Mouse (Mus musculus): ENCODE results near the gene Mapk6. TPM values are rescaled to one million over a fixed set of nuclear protein-coding genes. Genes with fewer than 3 reads are reported as not detected.
A peak's percentile ranks its signal among the peaks of the same experiment; 100 is the strongest.

Gene Mapk6
- total and polyA plus RNA-seq, 3 experiments: 7.6 to 49.2 (median 49.2) TPM

- DNase-seq (ENCODE audit: low spot score): peak; percentile 57
- peaks cover 63% of the 10 kb centered on the region for H3K4me1 ChIP-seq (ENCODE audit: insufficient read depth, low read depth, low read length)
These were observed 2.0 kb downstream of the Mapk6 start for GRCm38 (mm10) chr9:75407803-75408202.

GRCm38 (mm10) chr9:75406121-75406520 is 3.7 kb downstream of the Mapk6 start:
- Histone ChIP-seq H3K4me1 (ENCODE audit: insufficient read depth, low read depth, low read length) (peaks cover 61% of the 10 kb centered on the region), H3K9me3 (replicated peaks) (no peaks in the 10 kb centered on the region), H3K36me3 (replicated peaks) (peaks cover 30% of the 10 kb centered on the region), H3K4me3 (ENCODE audit: low read depth, low read length) (no peak overlapping the region), H3K27me3 (ENCODE audit: insufficient read depth, low read length) (no peaks in the 10 kb centered on the region)
- no peak for DNase-seq (ENCODE audit: low spot score)
- no peak for ATAC-seq (ENCODE audit: extremely low read depth, insufficient number of reproducible peaks, low FRiP score, poor library complexity, severe bottlenecking)
- TF ChIP-seq POLR2AphosphoS5 (IDR thresholded peaks at IDR 0.05; ENCODE audit: insufficient replicate concordance, low read depth, low read length): no peak
- TF ChIP-seq GATA1 (IDR thresholded peaks at IDR 0.05; ENCODE audit: borderline replicate concordance, low read length): no peak
- TF ChIP-seq CTCF (IDR thresholded peaks at IDR 0.05; ENCODE audit: low read depth, low read length): no peak
- TF ChIP-seq GATA2 (IDR thresholded peaks at IDR 0.05; ENCODE audit: borderline replicate concordance, low read depth, low read length): no peak
- TF ChIP-seq TAL1 (conservative IDR thresholded peaks at IDR 0.05; ENCODE audit: low read depth, low read length): no peak

More at GRCm38 (mm10) chr9:75407803-75408202, 2.0 kb downstream of the Mapk6 start:
- Histone ChIP-seq H3K9me3 (replicated peaks) (no peaks in the 10 kb centered on the region), H3K27me3 (ENCODE audit: insufficient read depth, low read length) (no peaks in the 10 kb centered on the region), H3K36me3 (replicated peaks) (peaks cover 19% of the 10 kb centered on the region), H3K4me3 (ENCODE audit: low read depth, low read length) (peak overlapping the region; percentile 57; the same call in 1 of the 2 replicates)
- TF ChIP-seq POLR2AphosphoS5 (IDR thresholded peaks at IDR 0.05; ENCODE audit: insufficient replicate concordance, low read depth, low read length): no peak
- no peak for TF ChIP-seq TAL1 (conservative IDR thresholded peaks at IDR 0.05; ENCODE audit: low read depth, low read length)
- no peak for TF ChIP-seq GATA2 (IDR thresholded peaks at IDR 0.05; ENCODE audit: borderline replicate concordance, low read depth, low read length)
- peak; percentile 56 for ATAC-seq (ENCODE audit: extremely low read depth, insufficient number of reproducible peaks, low FRiP score, poor library complexity, severe bottlenecking)

GRCm38 (mm10) chr9:75403520-75403919 is 6.3 kb downstream of the Mapk6 start:
- H3K27me3 ChIP-seq (ENCODE audit: insufficient read depth, low read length): no peaks in the 10 kb centered on the region
- H3K4me1 ChIP-seq (ENCODE audit: insufficient read depth, low read depth, low read length): peaks cover 56% of the 10 kb centered on the region
- no peak for TF ChIP-seq CTCF (IDR thresholded peaks at IDR 0.05; ENCODE audit: low read depth, low read length)
- no peak for TF ChIP-seq TAL1 (conservative IDR thresholded peaks at IDR 0.05; ENCODE audit: low read depth, low read length)
- no peak for TF ChIP-seq POLR2AphosphoS5 (IDR thresholded peaks at IDR 0.05; ENCODE audit: insufficient replicate concordance, low read depth, low read length)
- DNase-seq (ENCODE audit: low spot score) (no peak), ATAC-seq (ENCODE audit: extremely low read depth, insufficient number of reproducible peaks, low FRiP score, poor library complexity, severe bottlenecking) (no peak)
- no peaks in the 10 kb centered on the region for H3K9me3 ChIP-seq (replicated peaks)
- H3K36me3 ChIP-seq (replicated peaks): peaks cover 47% of the 10 kb centered on the region
- no peak overlapping the region for H3K4me3 ChIP-seq (ENCODE audit: low read depth, low read length)

- TF ChIP-seq CTCF (IDR thresholded peaks at IDR 0.05; ENCODE audit: low read depth, low read length) (no peak), GATA1 (IDR thresholded peaks at IDR 0.05; ENCODE audit: borderline replicate concordance, low read length) (no peak), TAL1 (conservative IDR thresholded peaks at IDR 0.05; ENCODE audit: low read depth, low read length) (no peak), POLR2AphosphoS5 (IDR thresholded peaks at IDR 0.05; ENCODE audit: insufficient replicate concordance, low read depth, low read length) (no peak)
- 0 out of 2 replicates have a peak, but pooled peaks have one; percentile 50 for ATAC-seq (ENCODE audit: extremely low read depth, insufficient number of reproducible peaks, low FRiP score, poor library complexity, severe bottlenecking)
- H3K9me3 ChIP-seq (replicated peaks): no peaks in the 10 kb centered on the region
- H3K4me1 ChIP-seq (ENCODE audit: insufficient read depth, low read depth, low read length): peaks cover 53% of the 10 kb centered on the region
- H3K36me3 ChIP-seq (replicated peaks): peaks cover 58% of the 10 kb centered on the region
- no peaks in the 10 kb centered on the region for H3K27me3 ChIP-seq (ENCODE audit: insufficient read depth, low read length)
- H3K4me3 ChIP-seq (ENCODE audit: low read depth, low read length): peak overlapping the region; percentile 22; the same call in 1 of the 2 replicates
- no peak for DNase-seq (ENCODE audit: low spot score)
These were observed 8.0 kb downstream of the Mapk6 start for GRCm38 (mm10) chr9:75401593-75402504.

GRCm38 (mm10) chr9:75400639-75401038 is 9.2 kb downstream of the Mapk6 start:
- no peaks in the 10 kb centered on the region for H3K27me3 ChIP-seq (ENCODE audit: insufficient read depth, low read length)
- no peak for TF ChIP-seq GATA1 (IDR thresholded peaks at IDR 0.05; ENCODE audit: borderline replicate concordance, low read length)
- no peak for TF ChIP-seq CTCF (IDR thresholded peaks at IDR 0.05; ENCODE audit: low read depth, low read length)
- TF ChIP-seq GATA2 (IDR thresholded peaks at IDR 0.05; ENCODE audit: borderline replicate concordance, low read depth, low read length): no peak
- no peak for TF ChIP-seq TAL1 (conservative IDR thresholded peaks at IDR 0.05; ENCODE audit: low read depth, low read length)
- TF ChIP-seq POLR2AphosphoS5 (IDR thresholded peaks at IDR 0.05; ENCODE audit: insufficient replicate concordance, low read depth, low read length): no peak
- H3K36me3 ChIP-seq (replicated peaks): peaks cover 62% of the 10 kb centered on the region
- DNase-seq (ENCODE audit: low spot score) (no peak), ATAC-seq (ENCODE audit: extremely low read depth, insufficient number of reproducible peaks, low FRiP score, poor library complexity, severe bottlenecking) (no peak)
- peaks cover 46% of the 10 kb centered on the region for H3K4me1 ChIP-seq (ENCODE audit: insufficient read depth, low read depth, low read length)
- no peaks in the 10 kb centered on the region for H3K9me3 ChIP-seq (replicated peaks)
- no peak overlapping the region for H3K4me3 ChIP-seq (ENCODE audit: low read depth, low read length)

- peaks cover 35% of the 10 kb centered on the region for H3K4me1 ChIP-seq (ENCODE audit: insufficient read depth, low read depth, low read length)
- no peak for ATAC-seq (ENCODE audit: extremely low read depth, insufficient number of reproducible peaks, low FRiP score, poor library complexity, severe bottlenecking)
- no peak overlapping the region for H3K4me3 ChIP-seq (ENCODE audit: low read depth, low read length)
- no peak for TF ChIP-seq CTCF (IDR thresholded peaks at IDR 0.05; ENCODE audit: low read depth, low read length)
- no peak for TF ChIP-seq GATA2 (IDR thresholded peaks at IDR 0.05; ENCODE audit: borderline replicate concordance, low read depth, low read length)
- TF ChIP-seq GATA1 (IDR thresholded peaks at IDR 0.05; ENCODE audit: borderline replicate concordance, low read length): no peak
- TF ChIP-seq TAL1 (conservative IDR thresholded peaks at IDR 0.05; ENCODE audit: low read depth, low read length): no peak
- no peak for TF ChIP-seq POLR2AphosphoS5 (IDR thresholded peaks at IDR 0.05; ENCODE audit: insufficient replicate concordance, low read depth, low read length)
- H3K9me3 ChIP-seq (replicated peaks): no peaks in the 10 kb centered on the region
- H3K36me3 ChIP-seq (replicated peaks): peaks cover 72% of the 10 kb centered on the region
- no peaks in the 10 kb centered on the region for H3K27me3 ChIP-seq (ENCODE audit: insufficient read depth, low read length)
- DNase-seq (ENCODE audit: low spot score): no peak
These were observed 10.7 kb downstream of the Mapk6 start for GRCm38 (mm10) chr9:75399069-75399468.

Measured in G1E (cell line).